Mouse (Mus musculus): Measurements from ENCODE around the gene Atoh8.

Gene Atoh8

GRCm38 (mm10) chr6:72158966-72159764 lies 76.2 kb downstream of the Atoh8 start:
- DNase-seq (ENCODE audit: extremely low spot score, low read depth, low spot score), result no peak

All from hindlimb bud, embryonic 11.5 days (tissue).